Mouse (Mus musculus): ENCODE measurements around the gene Matn3.

The Matn3 gene

DNA sequence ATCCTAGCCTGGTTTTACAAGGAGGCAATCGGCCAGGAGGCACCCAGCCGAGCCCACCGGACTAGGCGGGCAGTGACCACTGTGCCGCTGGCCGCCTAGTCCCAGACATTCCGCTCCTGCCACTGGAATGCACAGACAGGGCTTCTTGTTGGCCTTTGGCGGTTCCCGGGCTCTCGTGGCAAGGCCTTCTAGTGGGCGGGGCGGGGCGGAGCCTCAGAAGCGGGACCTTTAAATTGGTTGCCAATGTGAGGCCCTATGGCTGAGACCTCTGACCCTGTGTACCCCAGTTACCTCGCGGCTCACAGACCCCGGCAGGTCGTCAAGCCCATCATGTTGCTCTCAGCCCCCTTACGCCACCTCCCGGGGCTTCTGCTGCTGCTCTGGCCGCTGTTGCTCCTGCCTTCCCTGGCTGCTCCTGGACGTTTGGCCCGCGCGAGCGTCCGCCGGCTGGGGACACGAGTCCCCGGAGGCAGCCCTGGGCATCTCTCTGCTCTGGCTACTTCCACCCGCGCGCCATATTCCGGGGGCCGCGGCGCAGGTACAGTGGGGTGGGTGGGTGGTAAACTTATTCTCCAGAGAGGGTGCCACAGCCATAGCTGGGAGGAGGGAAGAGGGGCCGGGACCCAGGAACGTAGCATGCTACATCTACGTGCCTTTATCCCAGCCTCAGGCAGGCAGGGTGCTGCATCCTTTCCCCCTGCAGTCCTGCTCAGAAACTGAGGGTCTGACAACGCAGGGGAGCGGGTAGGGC is at the start of gene Matn3:
Gene Matn3, plus strand, starts transcription at position 216 of the 751 bp plus-strand sequence.
- DNase-seq (ENCODE audit: low spot score in 2 of 2): peak in 1 of 2 experiments; percentile 65

GRCm38 (mm10) chr12:8898879-8899785 is 48.6 kb upstream of the Matn3 start:
- DNase-seq (ENCODE audit: low spot score in 2 of 2): no peak

GRCm38 (mm10) chr12:8900107-8900698 is 47.5 kb upstream of the Matn3 start:
- DNase-seq (ENCODE audit: low spot score in 2 of 2): no peak

DNA sequence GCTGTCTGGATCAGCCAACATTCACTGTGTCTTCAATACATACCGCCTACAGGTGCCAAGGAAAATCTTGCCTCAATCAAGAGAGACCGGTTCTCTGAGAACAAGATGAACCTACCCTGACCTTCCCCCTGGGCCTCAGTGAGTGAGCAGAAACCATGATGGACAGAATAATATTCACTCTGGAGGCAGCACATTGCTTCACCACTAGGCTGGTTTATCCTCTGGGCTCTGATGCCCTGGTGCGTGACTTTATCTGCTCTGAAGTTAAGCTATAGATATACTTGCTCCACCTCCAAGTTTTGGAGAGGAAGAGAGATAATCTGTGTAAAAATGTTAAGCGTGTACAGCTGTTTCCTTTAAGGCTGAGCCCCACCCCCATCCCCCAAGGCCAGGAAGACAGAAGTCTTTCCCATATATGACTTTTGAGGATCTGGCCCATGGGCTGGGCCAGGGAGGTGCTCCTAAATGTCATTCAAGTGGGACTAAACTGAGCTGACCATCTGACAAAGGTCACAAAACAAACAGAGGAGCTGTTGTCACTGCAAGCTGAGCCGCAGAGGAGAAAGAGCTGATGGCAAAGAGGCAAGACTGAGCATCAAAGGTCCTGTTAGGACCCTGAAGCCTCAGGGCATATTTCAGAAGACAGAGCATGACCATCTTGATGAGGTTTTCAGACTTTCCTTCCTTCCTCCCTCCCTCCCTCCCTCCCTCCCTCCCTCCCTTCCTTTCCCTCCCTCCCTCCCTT is 46.6 kb upstream of the Matn3 start:
- no peak for DNase-seq (ENCODE audit: low spot score in 2 of 2)

DNA sequence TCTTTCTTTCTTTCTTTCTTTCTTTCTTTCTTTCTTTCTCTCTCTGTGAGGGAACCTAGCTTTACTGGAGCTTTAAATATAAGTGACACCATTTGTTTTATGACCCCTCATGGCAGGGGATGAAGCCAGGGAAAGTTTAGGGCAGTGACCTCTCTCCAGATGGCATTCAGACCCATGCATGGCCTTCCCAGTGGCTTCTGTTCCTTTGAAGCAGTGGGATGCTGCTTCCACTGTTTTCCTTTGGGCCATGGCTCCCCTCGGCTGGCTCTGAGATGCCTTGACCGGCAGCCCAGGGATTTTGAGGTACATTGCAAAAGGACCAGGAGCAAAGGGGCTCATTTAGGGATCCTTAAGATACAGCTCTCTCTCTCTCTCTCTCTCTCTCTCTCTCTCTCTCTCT is 45.8 kb upstream of the Matn3 start:
- DNase-seq (ENCODE audit: low spot score in 2 of 2): no peak

GRCm38 (mm10) chr12:8902479-8902878 is 45.2 kb upstream of the Matn3 start:
- DNase-seq (ENCODE audit: low spot score in 2 of 2): no peak

DNA sequence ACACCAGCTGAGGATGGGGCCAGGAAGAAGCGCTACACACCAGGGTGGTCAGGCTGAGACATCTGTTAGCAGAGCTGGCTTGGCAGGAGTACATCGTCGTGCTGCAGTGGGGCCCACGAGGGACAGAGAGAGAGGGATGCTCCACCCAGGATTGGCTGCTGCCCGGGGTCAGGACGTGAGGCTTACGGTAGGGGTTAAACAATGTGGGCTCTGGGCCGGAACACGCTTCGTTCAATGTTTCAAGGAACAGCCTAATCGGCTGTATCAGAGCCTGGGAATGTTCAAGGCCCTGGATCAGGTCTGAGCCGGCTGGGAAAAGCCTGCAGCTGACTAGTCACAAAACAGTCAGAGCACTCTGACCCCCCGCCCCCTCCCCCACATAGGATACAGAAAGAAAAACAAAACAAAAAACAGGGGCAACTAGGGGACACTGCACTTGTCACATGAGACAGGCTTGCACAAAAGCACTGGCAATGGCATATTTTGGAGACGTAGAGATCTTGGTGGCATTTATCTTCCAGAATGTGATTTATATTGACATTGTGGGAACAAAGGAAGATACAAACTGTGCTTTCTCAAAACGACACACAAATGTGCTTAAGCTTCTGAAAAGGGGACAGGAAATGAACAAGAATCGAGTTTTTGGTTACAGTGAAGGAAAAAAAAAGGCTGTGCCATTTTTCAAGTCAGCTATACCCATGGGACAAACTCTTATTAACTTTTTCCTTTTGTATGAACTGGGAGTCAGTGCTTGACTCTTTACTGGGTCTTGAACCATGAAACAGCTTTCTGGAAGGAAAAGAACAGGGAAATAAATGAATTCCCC is 34.7 kb upstream of the Matn3 start:
- no peak for DNase-seq (ENCODE audit: low spot score in 2 of 2)

DNA sequence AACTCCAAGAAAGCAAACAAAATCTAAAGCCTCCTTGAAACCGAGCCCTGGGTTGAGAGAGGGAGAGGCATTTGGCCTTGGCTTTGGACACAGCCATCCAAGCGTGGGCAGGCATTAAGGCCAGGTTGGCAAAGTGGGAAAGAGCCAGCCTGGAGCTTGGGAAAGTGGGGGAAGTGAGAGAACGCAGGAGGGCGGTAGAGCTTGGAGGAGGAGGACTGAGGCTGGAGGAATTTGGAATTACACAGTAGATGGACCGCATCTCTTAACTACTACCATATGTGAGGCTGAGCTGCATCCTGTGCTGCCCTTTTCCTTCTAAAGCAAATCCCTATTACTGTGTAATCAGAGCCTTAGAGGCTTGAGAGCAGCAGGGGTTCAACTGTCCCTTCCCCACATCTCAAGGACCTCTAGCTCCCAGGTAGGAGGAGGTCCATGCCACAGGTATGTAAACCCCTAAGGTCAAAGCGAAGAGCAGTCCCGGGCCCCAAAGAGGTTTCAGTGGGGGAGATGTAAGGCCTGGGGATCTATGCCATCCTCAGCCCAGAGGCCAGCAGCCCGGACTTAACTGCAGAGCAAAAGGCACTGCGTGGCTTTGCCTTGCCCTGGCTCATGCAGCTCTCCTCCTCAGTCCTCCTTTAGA is 33.9 kb upstream of the Matn3 start:
- no peak for DNase-seq (ENCODE audit: low spot score in 2 of 2)

GRCm38 (mm10) chr12:8916378-8916777 is 31.4 kb upstream of the Matn3 start:
- DNase-seq (ENCODE audit: low spot score in 2 of 2): no peak

DNA sequence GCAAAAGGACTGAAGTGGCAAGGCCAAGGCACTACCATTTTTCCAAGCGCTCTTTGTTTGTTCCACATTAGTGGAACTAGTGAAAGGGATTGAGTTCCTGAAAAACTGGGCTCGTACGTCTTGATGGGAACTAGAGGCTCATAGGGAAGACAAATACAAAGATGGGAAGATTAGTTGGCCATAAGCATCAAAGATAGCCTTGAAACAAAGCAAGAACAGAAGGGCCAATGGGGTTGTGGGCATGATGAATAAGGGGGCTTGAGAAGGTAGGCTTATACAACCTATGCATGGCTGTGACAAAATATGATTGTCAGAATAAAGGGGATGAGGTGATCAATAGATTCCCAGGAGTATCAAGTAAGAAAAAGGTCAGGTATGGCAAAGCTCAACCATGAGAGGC is 28.5 kb upstream of the Matn3 start:
- DNase-seq (ENCODE audit: low spot score in 2 of 2): no peak

DNA sequence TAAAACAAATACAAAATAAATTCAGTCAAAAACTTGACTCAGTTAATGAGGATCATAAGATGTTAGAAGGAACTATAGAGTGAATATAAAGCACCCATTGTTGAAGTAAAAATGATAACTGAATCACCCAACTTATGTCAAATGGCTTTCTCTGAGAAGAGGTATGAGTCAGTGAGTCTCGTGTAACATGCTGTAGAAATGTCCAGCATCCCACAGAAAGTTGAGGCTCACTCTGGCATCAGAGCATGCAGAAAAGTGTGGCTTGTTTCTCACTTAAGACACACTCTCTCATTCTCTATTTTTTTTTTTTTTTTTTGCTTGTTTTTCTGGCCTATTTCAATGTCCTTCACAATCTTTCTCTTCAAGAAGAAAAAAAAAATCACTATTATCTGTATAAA is 26.7 kb upstream of the Matn3 start:
- DNase-seq (ENCODE audit: low spot score in 2 of 2): no peak

- peak; percentile 92 to 96 for DNase-seq (ENCODE audit: low spot score in 2 of 2)
These were observed 26.0 kb upstream of the Matn3 start, which contains the start of gene Laptm4a for GRCm38 (mm10) chr12:8921394-8922368. TSS of gene Laptm4a (plus strand) at chr12:8921664.

DNA sequence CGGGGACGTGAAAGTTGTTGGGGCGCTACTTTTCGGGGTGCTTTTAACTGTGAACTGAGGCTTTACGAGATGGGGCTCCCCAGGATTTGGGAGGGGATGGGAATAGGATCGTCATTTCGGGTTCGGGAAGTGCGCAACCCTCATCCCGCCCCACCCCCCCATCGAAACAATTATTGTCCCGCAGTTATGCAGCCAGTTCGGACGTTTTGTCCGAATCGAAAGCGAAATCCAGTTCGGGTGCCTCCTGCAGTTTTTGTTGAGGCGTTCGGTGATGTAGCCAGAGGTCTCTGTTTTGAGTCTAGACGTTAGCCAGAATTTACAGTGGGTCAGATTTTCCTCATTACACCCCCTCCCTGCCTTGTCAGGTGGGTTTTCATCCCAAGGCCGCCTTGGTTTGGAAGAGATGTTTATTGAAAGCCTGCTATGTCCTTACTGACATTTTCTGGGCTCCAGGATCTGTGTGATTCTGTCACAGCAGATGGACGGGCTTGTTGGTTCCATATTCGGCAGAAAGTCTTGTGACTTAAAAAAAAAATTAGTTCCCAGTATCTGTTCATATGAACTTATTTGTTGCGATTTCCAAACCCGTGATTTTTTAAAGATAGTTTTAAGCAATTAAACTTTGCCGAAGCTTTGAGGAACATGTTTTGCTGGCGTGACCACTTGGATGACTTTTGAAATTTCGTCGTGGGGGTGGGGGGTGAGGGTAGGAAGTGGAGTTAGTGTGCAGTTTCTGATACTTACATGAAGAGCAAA is 25.2 kb upstream of the Matn3 start:
- no peak for DNase-seq (ENCODE audit: low spot score in 2 of 2)

DNA sequence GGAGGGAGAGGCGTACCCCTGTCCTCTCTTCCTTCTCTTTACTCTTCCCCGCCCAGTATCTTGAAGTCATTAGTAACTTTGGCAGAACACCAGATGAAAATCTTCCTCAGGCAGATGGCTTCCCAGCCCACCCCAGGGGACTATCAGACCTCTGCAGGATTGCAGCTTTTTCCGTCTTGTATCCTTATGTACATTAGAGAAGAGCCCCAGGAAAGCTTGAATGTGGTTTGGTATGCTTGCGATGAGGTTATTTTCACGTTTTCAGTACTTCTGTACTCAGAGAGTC is 24.7 kb upstream of the Matn3 start:
- peak; percentile 33 to 59 for DNase-seq (ENCODE audit: low spot score in 2 of 2)

DNA sequence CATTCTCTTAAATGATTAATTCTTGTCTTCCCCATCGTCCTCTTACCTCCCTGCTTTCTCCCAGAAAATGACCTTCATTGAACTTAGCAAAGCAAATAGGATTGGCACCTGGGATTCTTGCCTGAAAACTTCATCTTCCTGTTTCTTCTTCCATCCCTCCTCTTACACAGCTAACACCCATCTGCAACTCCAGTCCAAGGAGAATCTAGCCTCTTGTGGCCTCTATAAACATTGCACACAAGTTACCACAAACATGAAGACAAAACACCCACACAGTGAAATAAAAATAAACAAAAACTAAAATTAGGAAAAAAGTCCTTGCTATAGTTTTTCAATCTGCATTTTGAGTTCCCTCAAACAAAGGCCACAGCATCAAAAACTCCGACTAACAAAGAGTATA is 24.1 kb upstream of the Matn3 start:
- no peak for DNase-seq (ENCODE audit: low spot score in 2 of 2)

DNA sequence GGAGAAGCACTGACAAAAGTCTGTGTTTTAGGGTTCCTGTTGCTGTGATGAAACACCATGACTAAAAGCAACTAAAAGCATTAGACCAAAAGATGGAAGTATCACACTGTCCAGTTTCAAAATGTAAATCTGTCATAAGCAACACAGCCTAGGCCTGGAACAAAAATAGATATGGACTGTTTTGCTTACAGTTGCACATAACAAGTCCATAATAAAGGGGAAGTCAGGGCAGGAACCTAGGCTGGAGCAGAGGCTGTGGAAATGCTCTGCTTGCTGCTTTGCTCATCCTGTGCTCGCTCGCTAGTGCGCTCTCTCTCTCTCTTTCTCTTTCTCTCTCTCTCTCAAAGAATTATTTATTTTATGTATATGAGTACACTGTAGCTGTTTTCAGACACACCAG is 20.1 kb upstream of the Matn3 start:
- no peak for DNase-seq (ENCODE audit: low spot score in 2 of 2)

- DNase-seq (ENCODE audit: low spot score in 2 of 2): no peak
These were observed 19.0 kb upstream of the Matn3 start for GRCm38 (mm10) chr12:8928766-8929165.

- DNase-seq (ENCODE audit: low spot score in 2 of 2): no peak
These were observed 16.6 kb upstream of the Matn3 start for GRCm38 (mm10) chr12:8931083-8931482.

GRCm38 (mm10) chr12:8935349-8935748 is 12.4 kb upstream of the Matn3 start:
- no peak for DNase-seq (ENCODE audit: low spot score in 2 of 2)
